Mouse (Mus musculus) midbrain, postnatal 0 days (tissue): ENCODE measurements around the gene Hoxd4. TPM values are rescaled to one million over a fixed set of nuclear protein-coding genes. Genes with fewer than 3 reads are reported as not detected.
A peak's percentile ranks its signal among the peaks of the same experiment; 100 is the strongest.

Experiments
- ATAC-seq: fragments of 200-750 bp; cut with Nextera tagmentation; 2 replicates; pipeline ENCODE4 v1.8.0; 2017; ENCODE audit warnings: moderate number of reproducible peaks, mild to moderate bottlenecking, moderate TSS enrichment, moderate library complexity; ENCODE audit not compliant: low FRiP score
- DNase-seq: peaks from one replicate; pipeline ENCODE4 v3.0.0-alpha.2; 2015; ENCODE audit warnings: low spot score
- H3K27ac ChIP-seq: fragments of 300-500 bp; sonication (generic); 2 replicates; pipeline ENCODE4 v1.5.1; 2014; ENCODE audit warnings: low read depth, mild to moderate bottlenecking, low read length, mixed read lengths
- H3K27me3 ChIP-seq: fragments of 300-500 bp; sonication (generic); 2 replicates; pipeline ENCODE4 v1.6.1; 2014; ENCODE audit warnings: low read length, control low read depth, mixed read lengths; ENCODE audit not compliant: insufficient read depth
- H3K36me3 ChIP-seq: fragments of 300-500 bp; sonication (generic); 2 replicates; pipeline ENCODE4 v1.6.1; 2014; ENCODE audit warnings: low read length, control low read depth, mixed read lengths; ENCODE audit not compliant: insufficient read depth
- H3K4me1 ChIP-seq: fragments of 300-500 bp; sonication (generic); 2 replicates; pipeline ENCODE4 v1.6.1; 2014; ENCODE audit warnings: mild to moderate bottlenecking, control low read depth, antibody characterized with exemption, low read length, mixed read lengths; ENCODE audit not compliant: insufficient read depth
- H3K4me2 ChIP-seq: fragments of 300-500 bp; sonication (generic); 2 replicates; pipeline ENCODE4 v1.6.1; 2014; ENCODE audit warnings: low read depth, mild to moderate bottlenecking, low read length, mixed read lengths; ENCODE audit not compliant: poor library complexity, severe bottlenecking
- H3K4me3 ChIP-seq: fragments of 300-500 bp; sonication (generic); 2 replicates; pipeline ENCODE4 v1.5.1; 2014; ENCODE audit warnings: low read depth, mild to moderate bottlenecking, low read length, moderate library complexity
- H3K9ac ChIP-seq: fragments of 300-500 bp; sonication (generic); replicated peaks from 2 replicates; pipeline ENCODE4 v1.6.1; 2014; ENCODE audit warnings: mild to moderate bottlenecking, low read length, moderate library complexity, mixed read lengths; ENCODE audit not compliant: poor library complexity, severe bottlenecking
- H3K9me3 ChIP-seq: fragments of 300-500 bp; sonication (generic); 2 replicates; pipeline ENCODE4 v1.6.1; 2016; ENCODE audit warnings: low read length, control low read depth
- CTCF ChIP-seq: IDR thresholded peaks from 2 replicates; pipeline ENCODE4 v1.5.1; 2016; ENCODE audit warnings: antibody characterized with exemption, mild to moderate bottlenecking
- WGBS: fragments of 180-500 bp; shearing (Covaris S2); extraction: QIAGEN DNeasy Blood & Tissue Kit; methylation state at CpG from one replicate; pipeline ENCODE4 v1.1.7; 2014; 5-methylcytosine and 5-hydroxymethylcytosine counted together
- polyA plus RNA-seq: library from polyadenylated mRNA; unstranded; fragments of >200 nt; fragmentation: Nextera tagmentation; extraction: Ambion mirVana; gene quantifications from 2 replicates; pipeline ENCODE4 v1.2.1, GENCODE M21; 2015
- total RNA-seq: library from RNA; depleted of rRNA; stranded (reverse); fragments of >200 nt; gene quantifications from 2 replicates; pipeline ENCODE4 v1.2.3, GENCODE M21; 2014

Gene Hoxd4
- total and polyA plus RNA-seq, 2 experiments from 2014 or later, result 1.2 TPM; not detected in 1

- Histone ChIP-seq H3K27me3 (peaks cover 96% of the 10 kb centered on the region), H3K9ac (no peak overlapping the region), H3K4me3 (no peak overlapping the region), H3K4me1 (no peaks in the 10 kb centered on the region), H3K27ac (no peak overlapping the region), H3K4me2 (peak overlapping the region; percentile 4; the same call in 1 of the 2 replicates), H3K36me3 (no peaks in the 10 kb centered on the region), H3K9me3 (no peaks in the 10 kb centered on the region)
- DNase-seq (peak; percentile 51), ATAC-seq (no peak)
- no peak for TF ChIP-seq CTCF
- 1% methylated on average over 42 of the region's 42 CpGs for WGBS
Measured at GRCm38 (mm10) chr2:74735851-74736687, 24.3 kb downstream of the Hoxd4 start.

- Histone ChIP-seq H3K36me3 (no peaks in the 10 kb centered on the region), H3K27ac (no peak overlapping the region), H3K9me3 (no peaks in the 10 kb centered on the region), H3K4me1 (no peaks in the 10 kb centered on the region), H3K4me2 (no peak overlapping the region), H3K4me3 (no peak overlapping the region), H3K27me3 (peaks cover 96% of the 10 kb centered on the region), H3K9ac (no peak overlapping the region)
- WGBS, result 3% methylated on average over 15 of the region's 15 CpGs
- ATAC-seq (no peak), DNase-seq (no peak)
- no peak for TF ChIP-seq CTCF
Measured at GRCm38 (mm10) chr2:74736688-74737577, 25.2 kb downstream of the Hoxd4 start.

- Histone ChIP-seq H3K4me1 (no peaks in the 10 kb centered on the region), H3K27ac (no peak overlapping the region), H3K4me2 (no peak overlapping the region), H3K36me3 (no peaks in the 10 kb centered on the region), H3K9me3 (no peaks in the 10 kb centered on the region), H3K27me3 (peaks cover 96% of the 10 kb centered on the region), H3K4me3 (no peak overlapping the region), H3K9ac (no peak overlapping the region)
- TF ChIP-seq CTCF, result no peak
- ATAC-seq, result no peak
- WGBS, result 2% methylated on average over 7 of the region's 7 CpGs
- DNase-seq, result no peak
Measured at GRCm38 (mm10) chr2:74737578-74738070, 25.9 kb downstream of the Hoxd4 start.

GRCm38 (mm10) chr2:74738623-74739475 lies 27.1 kb downstream of the Hoxd4 start:
- TF ChIP-seq CTCF, result no peak
- Histone ChIP-seq H3K36me3 (no peaks in the 10 kb centered on the region), H3K4me1 (no peaks in the 10 kb centered on the region), H3K27me3 (peaks cover 95% of the 10 kb centered on the region), H3K4me2 (no peak overlapping the region), H3K27ac (no peak overlapping the region), H3K9me3 (no peaks in the 10 kb centered on the region), H3K4me3 (no peak overlapping the region), H3K9ac (no peak overlapping the region)
- no peak for DNase-seq
- WGBS, result 1% methylated on average over 20 of the region's 20 CpGs
- ATAC-seq, result no peak

GRCm38 (mm10) chr2:74739476-74739800 lies 27.7 kb downstream of the Hoxd4 start:
- no peak overlapping the region for H3K4me2 ChIP-seq
- H3K36me3 ChIP-seq, result no peaks in the 10 kb centered on the region
- WGBS, result 7% methylated on average over 2 of the region's 2 CpGs
- H3K9ac ChIP-seq, result no peak overlapping the region
- H3K9me3 ChIP-seq, result no peaks in the 10 kb centered on the region
- TF ChIP-seq CTCF, result no peak
- no peak overlapping the region for H3K4me3 ChIP-seq
- no peak overlapping the region for H3K27ac ChIP-seq
- no peak for DNase-seq
- no peak for ATAC-seq
- peaks cover 95% of the 10 kb centered on the region for H3K27me3 ChIP-seq
- no peaks in the 10 kb centered on the region for H3K4me1 ChIP-seq
